8 mouse cellular contexts compared by ENCODE assay signal in genomic region chr6:97005038-97005437, GRCm38 (mm10). TPM values are rescaled to one million over a fixed set of nuclear protein-coding genes. Genes with fewer than 3 reads are reported as not detected.
DNase-seq lines count a peak whose midpoint lies in the region; ATAC-seq and TF ChIP-seq lines count a peak whose summit lies in the region.

No protein-coding gene starts in this region.

- no peak overlapping the region for H3K4me2 ChIP-seq in forebrain, postnatal 0 days (ENCODE audit: low read depth)
- no peak overlapping the region for H3K4me2 ChIP-seq in forebrain, embryonic 16.5 days (ENCODE audit: low read length)

- no peaks in the 10 kb centered on the region for H3K36me3 ChIP-seq in forebrain, postnatal 0 days (ENCODE audit: insufficient read depth)
- H3K36me3 ChIP-seq in forebrain, embryonic 16.5 days (ENCODE audit: control insufficient read depth, insufficient read depth): no peaks in the 10 kb centered on the region
- no peaks in the 10 kb centered on the region for H3K36me3 ChIP-seq in thymus, adult 2 months (ENCODE audit: control insufficient read depth, insufficient read depth, low read length)

- TF ChIP-seq CTCF in forebrain, postnatal 0 days (IDR thresholded peaks at IDR 0.05; ENCODE audit: low read depth): peak; percentile 91
- TF ChIP-seq CTCF in thymus, adult 2 months (IDR thresholded peaks at IDR 0.05; ENCODE audit: borderline replicate concordance, control insufficient read depth, extremely low read depth, insufficient read depth, low read length, poor library complexity): no peak

- no peak overlapping the region for H3K27ac ChIP-seq in forebrain, postnatal 0 days (ENCODE audit: low read depth, low read length)
- H3K27ac ChIP-seq in forebrain, embryonic 16.5 days (ENCODE audit: low read length): no peak overlapping the region
- no peak overlapping the region for H3K27ac ChIP-seq in thymus, adult 2 months (ENCODE audit: control insufficient read depth, insufficient read depth, low read length)

- H3K9ac ChIP-seq in forebrain, postnatal 0 days: no peak overlapping the region
- H3K9ac ChIP-seq in forebrain, embryonic 16.5 days (replicated peaks; ENCODE audit: low read depth, low read length): no peak overlapping the region

- H3K4me3 ChIP-seq in forebrain, postnatal 0 days (ENCODE audit: low read depth, low read length): no peak overlapping the region
- H3K4me3 ChIP-seq in forebrain, embryonic 16.5 days (replicated peaks; ENCODE audit: low read length): no peak overlapping the region
- no peak overlapping the region for H3K4me3 ChIP-seq in thymus, adult 2 months (ENCODE audit: control insufficient read depth, insufficient read depth, low read length)

- no peaks in the 10 kb centered on the region for H3K9me3 ChIP-seq in forebrain, postnatal 0 days (ENCODE audit: low read length)
- H3K9me3 ChIP-seq in forebrain, embryonic 16.5 days (ENCODE audit: control insufficient read depth, low read length): no peaks in the 10 kb centered on the region

- no peaks in the 10 kb centered on the region for H3K4me1 ChIP-seq in forebrain, postnatal 0 days (ENCODE audit: insufficient read depth)
- no peaks in the 10 kb centered on the region for H3K4me1 ChIP-seq in forebrain, embryonic 16.5 days (replicated peaks; ENCODE audit: control insufficient read depth, insufficient read depth, low read length)
- no peaks in the 10 kb centered on the region for H3K4me1 ChIP-seq in thymus, adult 2 months (replicated peaks; ENCODE audit: control insufficient read depth, insufficient read depth, low read length)

- WGBS in forebrain, postnatal 0 days: 16% methylated on average over 11 of the region's 11 CpGs
- 19% methylated on average over 11 of the region's 11 CpGs for WGBS in forebrain, embryonic 16.5 days
- WGBS in thymus, adult 2 months: 17% methylated on average over 11 of the region's 11 CpGs

- DNase-seq in forebrain, postnatal 0 days: peak; percentile 81
- DNase-seq in thymus, adult 2 months: peak; percentile 16
- no peak for DNase-seq in thymus, adult 18-20 months
- peak; percentile 68 for DNase-seq in embryo, embryonic 11 days
- DNase-seq in left cerebral cortex, adult 11 months (ENCODE audit: low spot score): peak; percentile 9
- peak; percentile 58 to 62 for DNase-seq in right cerebral cortex, adult 2 months (ENCODE audit: low spot score in 2 of 2)

- no peak for ATAC-seq in forebrain, postnatal 0 days
- ATAC-seq in forebrain, embryonic 16.5 days: no peak
- ATAC-seq in monocyte, adult 5-6 weeks (replicated peaks; ENCODE audit: insufficient number of reproducible peaks, low FRiP score, low TSS enrichment, poor library complexity, severe bottlenecking): no peak

- 0 out of 2 replicates have a peak, but pooled peaks cover 7% of the 10 kb centered on the region for H3K27me3 ChIP-seq in forebrain, postnatal 0 days (ENCODE audit: insufficient read depth, low read length)
- peaks cover 8% of the 10 kb centered on the region; the same call in 1 of the 2 replicates for H3K27me3 ChIP-seq in forebrain, embryonic 16.5 days (replicated peaks; ENCODE audit: control insufficient read depth, insufficient read depth, low read length)
- H3K27me3 ChIP-seq in thymus, adult 2 months (ENCODE audit: control insufficient read depth, insufficient read depth, low read length): no peaks in the 10 kb centered on the region

- no peak for TF ChIP-seq POLR2A in thymus, adult 2 months (IDR thresholded peaks at IDR 0.05; ENCODE audit: control insufficient read depth, extremely low read depth, insufficient read depth, low read length, poor library complexity)

RNA-seq across cellular contexts. Expression of gene Fam19a4, which starts 55.2 kb away (rescaled TPM):
- total RNA-seq in forebrain, postnatal 0 days (2014; rRNA removed): 1.3 and 1.7 TPM in 2 replicates
- polyA plus RNA-seq in forebrain, postnatal 0 days (2015; fragmentation: Nextera tagmentation; extraction: Ambion mirVana): 1.6 and 2.4 TPM in 2 replicates
- 0.73 and 0.80 TPM in 2 replicates for polyA plus RNA-seq in forebrain, embryonic 16.5 days (2015; fragmentation: Nextera tagmentation; extraction: Ambion mirVana)
- 0.42 and 0.54 TPM in 2 replicates for polyA plus RNA-seq in thymus, adult 2 months (2012; rRNA removed)
- total RNA-seq in monocyte, adult 5-6 weeks (2017): not detected in 3 replicates

Comparison
In these comparisons a context has a peak if more than half of its experiments do, and no peak if none do; other contexts are left out.
1. DNase-seq: peak in forebrain, postnatal 0 days (single experiment), thymus, adult 2 months (single experiment), embryo, embryonic 11 days (single experiment), left cerebral cortex, adult 11 months (single experiment) and right cerebral cortex, adult 2 months (2 of 2); none in thymus, adult 18-20 months (0 of 2).